Mouse (Mus musculus) spleen, adult 2 months (tissue): Measurements from ENCODE around the gene Slco2b1. TPM values are rescaled to one million over a fixed set of nuclear protein-coding genes. Genes with fewer than 3 reads are reported as not detected.

Experiments
- DNase-seq, 2 experiments: peaks; one replicate each; pipeline versions ENCODE4 v3.0.0 to v3.0.0-alpha.2; 2012 to 2021; ENCODE audit warnings: low spot score in 2 of 2, low read depth in 1 of 2
- H3K27ac ChIP-seq: fragments of 200-500 bp; 2 replicates; pipeline ENCODE4 v1.5.1; 2012; ENCODE audit warnings: low read length, inconsistent platforms; ENCODE audit not compliant: insufficient read depth
- H3K27me3 ChIP-seq: fragments of 200-500 bp; 2 replicates; pipeline ENCODE4 v1.6.1; 2012; ENCODE audit warnings: mild to moderate bottlenecking, moderate library complexity, low read length, inconsistent platforms; ENCODE audit not compliant: control insufficient read depth, insufficient read depth
- H3K36me3 ChIP-seq: fragments of 200-500 bp; 2 replicates; pipeline ENCODE4 v1.6.1; 2012; ENCODE audit warnings: mild to moderate bottlenecking, low read length, inconsistent platforms; ENCODE audit not compliant: control insufficient read depth, insufficient read depth
- H3K4me1 ChIP-seq: fragments of 200-500 bp; 2 replicates; pipeline ENCODE4 v1.6.1; 2011; ENCODE audit warnings: inconsistent platforms; ENCODE audit not compliant: control insufficient read depth, insufficient read depth, insufficient read length
- H3K4me3 ChIP-seq: fragments of 200-500 bp; 2 replicates; pipeline ENCODE4 v1.5.1; 2011; ENCODE audit warnings: mild to moderate bottlenecking, inconsistent platforms; ENCODE audit not compliant: insufficient read depth, insufficient read length; ENCODE audit errors: extremely low read depth
- CTCF ChIP-seq: fragments of 200-500 bp; IDR thresholded peaks from 2 replicates; pipeline ENCODE4 v1.5.1; 2011; ENCODE audit warnings: mild to moderate bottlenecking, inconsistent platforms; ENCODE audit not compliant: insufficient read depth, insufficient read length, insufficient replicate concordance; ENCODE audit errors: extremely low read depth
- POLR2A ChIP-seq: fragments of 200-500 bp; IDR thresholded peaks from 2 replicates; pipeline ENCODE4 v1.6.1; 2011; ENCODE audit warnings: low read depth, low read length, inconsistent platforms
- WGBS: fragments of 180-500 bp; shearing (Covaris S2); methylation state at CpG from one replicate; pipeline ENCODE4 v1.1.7; 2018; 5-methylcytosine and 5-hydroxymethylcytosine counted together
- polyA plus RNA-seq: library from polyadenylated mRNA; depleted of rRNA; stranded (reverse); fragments of >200 nt; gene quantifications from 2 replicates; pipeline ENCODE4 v1.2.3, GENCODE M21; 2012

The Slco2b1 gene
- polyA plus RNA-seq, 1 experiment, result 39.1 TPM

DNA sequence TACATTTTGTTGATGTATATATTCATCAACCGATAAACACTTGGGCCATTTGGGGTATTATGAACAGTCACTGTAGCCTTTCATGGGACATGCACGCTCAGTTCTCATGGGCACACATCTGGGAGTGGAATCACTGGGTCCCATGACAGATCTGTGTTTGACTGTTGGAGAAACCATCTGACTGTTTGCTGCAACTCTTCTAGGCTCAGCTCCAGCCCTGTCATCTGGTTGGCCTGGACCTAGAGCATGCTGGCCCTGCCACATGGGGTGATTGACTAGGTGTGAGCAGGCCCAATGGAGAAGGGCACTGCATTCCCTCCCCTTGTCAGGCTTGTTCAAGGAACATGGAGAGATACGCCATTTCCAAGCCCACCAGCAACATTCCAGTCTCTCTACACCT, 17.2 kb downstream of the Slco2b1 start:
- 88% methylated on average over 3 of the region's 3 CpGs for WGBS
- DNase-seq, result no peak
- Histone ChIP-seq H3K4me1 (no peaks in the 10 kb centered on the region), H3K36me3 (no peaks in the 10 kb centered on the region), H3K27me3 (no peaks in the 10 kb centered on the region), H3K4me3 (no peak overlapping the region), H3K27ac (no peak overlapping the region)
- no peak for TF ChIP-seq CTCF
- no peak for TF ChIP-seq POLR2A

GRCm38 (mm10) chr7:99693387-99693786, 17.8 kb downstream of the Slco2b1 start:
- Histone ChIP-seq H3K27ac (no peak overlapping the region), H3K36me3 (no peaks in the 10 kb centered on the region), H3K4me1 (no peaks in the 10 kb centered on the region), H3K27me3 (no peaks in the 10 kb centered on the region), H3K4me3 (no peak overlapping the region)
- TF ChIP-seq CTCF (no peak), POLR2A (no peak)
- WGBS, result 90% methylated on average over 3 of the region's 3 CpGs
- no peak for DNase-seq

- H3K4me1 ChIP-seq, result no peaks in the 10 kb centered on the region
- no peaks in the 10 kb centered on the region for H3K27me3 ChIP-seq
- WGBS, result 13% methylated on average over 3 of the region's 3 CpGs
These were observed 18.7 kb downstream of the Slco2b1 start for GRCm38 (mm10) chr7:99692396-99692795.

GRCm38 (mm10) chr7:99690819-99691218, 20.3 kb downstream of the Slco2b1 start:
- Histone ChIP-seq H3K36me3 (no peaks in the 10 kb centered on the region), H3K4me3 (no peak overlapping the region), H3K27me3 (no peaks in the 10 kb centered on the region), H3K27ac (no peak overlapping the region), H3K4me1 (no peaks in the 10 kb centered on the region)
- no peak for DNase-seq
- TF ChIP-seq CTCF (no peak), POLR2A (no peak)
- WGBS, result 75% methylated on average over 7 of the region's 7 CpGs

More at GRCm38 (mm10) chr7:99692396-99692795, 18.7 kb downstream of the Slco2b1 start:
- no peaks in the 10 kb centered on the region for H3K36me3 ChIP-seq
- no peak overlapping the region for H3K27ac ChIP-seq
- H3K4me3 ChIP-seq, result no peak overlapping the region
- no peak for DNase-seq
- TF ChIP-seq POLR2A, result no peak
- TF ChIP-seq CTCF, result no peak

DNA sequence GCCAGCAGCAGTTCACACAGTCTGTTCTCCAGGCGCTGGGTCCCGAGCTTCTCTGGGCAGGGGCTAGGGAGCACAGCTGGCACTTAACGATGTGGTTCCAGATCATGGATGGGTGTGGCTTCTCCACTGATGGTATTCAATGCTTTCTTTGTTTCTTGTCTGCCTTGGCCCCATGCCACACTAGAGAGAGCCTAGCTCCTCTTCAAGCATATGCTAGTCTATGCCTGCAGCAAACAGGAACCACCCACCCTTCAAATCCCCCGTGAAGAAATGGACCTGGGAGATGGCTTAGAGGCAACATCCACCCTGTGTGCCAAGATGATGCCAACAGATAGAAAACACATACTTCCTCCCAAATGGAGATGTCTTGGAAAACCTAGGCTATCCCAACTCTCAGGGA, 27.1 kb downstream of the Slco2b1 start:
- Histone ChIP-seq H3K4me1 (no peaks in the 10 kb centered on the region), H3K4me3 (no peak overlapping the region), H3K36me3 (no peaks in the 10 kb centered on the region), H3K27ac (no peak overlapping the region), H3K27me3 (no peaks in the 10 kb centered on the region)
- no peak for DNase-seq
- WGBS, result 69% methylated on average over 4 of the region's 4 CpGs
- TF ChIP-seq CTCF, result no peak
- TF ChIP-seq POLR2A, result no peak

GRCm38 (mm10) chr7:99680771-99681170, 30.4 kb downstream of the Slco2b1 start:
- Histone ChIP-seq H3K4me3 (no peak overlapping the region), H3K27ac (peak overlapping the region; percentile 5; the same call in 1 of the 2 replicates), H3K4me1 (no peaks in the 10 kb centered on the region), H3K36me3 (no peaks in the 10 kb centered on the region), H3K27me3 (no peaks in the 10 kb centered on the region)
- no peak for DNase-seq
- WGBS, result 82% methylated on average over 5 of the region's 5 CpGs
- TF ChIP-seq POLR2A, result no peak
- no peak for TF ChIP-seq CTCF

DNA sequence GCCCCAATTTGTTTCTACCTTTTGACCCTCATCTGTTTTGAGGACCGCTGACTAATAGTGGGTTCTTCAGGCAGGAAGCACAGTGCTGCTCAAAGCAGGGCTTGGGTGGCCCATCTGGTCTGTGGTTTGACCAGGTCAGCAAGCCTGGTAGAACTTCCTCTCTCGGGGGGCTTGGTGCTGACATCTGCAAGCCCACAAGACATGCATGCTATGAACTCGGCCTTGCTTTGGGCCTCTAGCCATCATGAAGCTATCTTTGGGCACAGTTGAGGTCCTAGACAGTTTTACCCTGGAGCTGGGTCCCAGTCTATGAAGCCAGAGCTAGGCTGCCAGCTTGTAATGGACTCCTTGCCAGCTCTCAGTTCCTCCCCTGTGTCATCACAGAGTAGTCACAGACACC, 36.2 kb downstream of the Slco2b1 start:
- TF ChIP-seq POLR2A (no peak), CTCF (no peak)
- Histone ChIP-seq H3K36me3 (no peaks in the 10 kb centered on the region), H3K27ac (no peak overlapping the region; the same call in 1 of the 2 replicates), H3K27me3 (no peaks in the 10 kb centered on the region), H3K4me3 (no peak overlapping the region), H3K4me1 (peaks cover 4% of the 10 kb centered on the region; the same call in 1 of the 2 replicates)
- peak in 1 of 2 experiments; percentile 18 for DNase-seq
- WGBS, result 6% methylated on average over 3 of the region's 3 CpGs
